Mouse (Mus musculus): ENCODE results near the gene Cmah. TPM values are rescaled to one million over a fixed set of nuclear protein-coding genes. Genes with fewer than 3 reads are reported as not detected.
A peak's percentile ranks its signal among the peaks of the same experiment; 100 is the strongest.

Cmah gene
- total and polyA plus RNA-seq, 3 experiments, result 1.4 to 2.2 TPM; not detected in 1

GRCm38 (mm10) chr13:24418814-24419213, 91.6 kb downstream of the Cmah start:
- no peaks in the 10 kb centered on the region for H3K27me3 ChIP-seq (ENCODE audit: control insufficient read depth in 1 of 2, insufficient read depth in 2 of 2, low read length in 2 of 2)
- DNase-seq (ENCODE audit: low read depth, low spot score), result peak; percentile 38

GRCm38 (mm10) chr13:24419560-24420250, 92.5 kb downstream of the Cmah start:
- Histone ChIP-seq H3K36me3 (ENCODE audit: control insufficient read depth in 1 of 2, insufficient read depth in 2 of 2, low read length in 2 of 2) (peaks cover 0 to 22% of the 10 kb centered on the region in 2 experiments; a peak in 2 of 4 replicates), H3K9ac (ENCODE audit: control insufficient read depth, low read depth, low read length, poor library complexity, severe bottlenecking) (no peak overlapping the region), H3K27me3 (ENCODE audit: control insufficient read depth in 1 of 2, insufficient read depth in 2 of 2, low read length in 2 of 2) (peaks cover 0 to 3% of the 10 kb centered on the region in 2 experiments; a peak in 1 of 4 replicates), H3K9me3 (replicated peaks; ENCODE audit: insufficient read depth, low read length) (no peaks in the 10 kb centered on the region), H3K4me1 (ENCODE audit: control insufficient read depth in 1 of 2, insufficient read depth in 2 of 2, low read length in 2 of 2) (peaks cover 4 to 23% of the 10 kb centered on the region in 2 experiments; a peak in 3 of 4 replicates), H3K27ac (ENCODE audit: control insufficient read depth, low read depth, low read length) (no peak overlapping the region), H3K79me2 (ENCODE audit: control insufficient read depth, insufficient read depth, low read length, poor library complexity) (no peaks in the 10 kb centered on the region), H3K4me3 (ENCODE audit: control insufficient read depth in 1 of 2, insufficient read depth in 1 of 2, low read depth in 2 of 2, low read length in 2 of 2) (peak overlapping the region; percentile 8 to 9; a peak in 2 of 4 replicates)
- TF ChIP-seq MYB (IDR thresholded peaks at IDR 0.05; ENCODE audit: low read depth, low read length) (peak; percentile 81), MEF2A (IDR thresholded peaks at IDR 0.05; ENCODE audit: extremely low read depth, insufficient replicate concordance, low read depth, low read length, poor library complexity, severe bottlenecking) (peak; percentile 79), TCF12 (IDR thresholded peaks at IDR 0.05; ENCODE audit: low read depth, low read length) (peak; percentile 87), MAX (IDR thresholded peaks at IDR 0.05; ENCODE audit: low read length) (0 out of 2 replicates have a peak, but pooled peaks have one; percentile 38), POLR2A (IDR thresholded peaks at IDR 0.05; ENCODE audit: control insufficient read depth in 1 of 2, insufficient read depth in 1 of 2, low read depth in 1 of 2, low read length in 2 of 2, poor library complexity in 1 of 2) (no peak), BHLHE40 (IDR thresholded peaks at IDR 0.05; ENCODE audit: borderline replicate concordance, low read depth, low read length) (peak; percentile 59; the same call in 1 of the 2 replicates), RCOR1 (IDR thresholded peaks at IDR 0.05; ENCODE audit: low read depth, low read length) (peak; percentile 96), POLR2AphosphoS5 (IDR thresholded peaks at IDR 0.05; ENCODE audit: borderline replicate concordance, low read depth, low read length) (no peak), ZC3H11A (IDR thresholded peaks at IDR 0.05; ENCODE audit: low read depth, low read length) (0 out of 2 replicates have a peak, but pooled peaks have one; percentile 3), EP300 (IDR thresholded peaks at IDR 0.05; ENCODE audit: low read depth in 1 of 2, low read length in 2 of 2) (peak; percentile 82 to 89), ELF1 (IDR thresholded peaks at IDR 0.05; ENCODE audit: low read depth, low read length) (no peak), MAFK (IDR thresholded peaks at IDR 0.05; ENCODE audit: borderline replicate concordance, low read depth, low read length) (peak; percentile 80), GABPA (IDR thresholded peaks at IDR 0.05; ENCODE audit: low read depth, low read length) (no peak), SMC3 (IDR thresholded peaks at IDR 0.05; ENCODE audit: low read depth, low read length) (0 out of 2 replicates have a peak, but pooled peaks have one; percentile 4), MYC (IDR thresholded peaks at IDR 0.05; ENCODE audit: low read depth, low read length) (0 out of 2 replicates have a peak, but pooled peaks have one; percentile 33), TAL1 (IDR thresholded peaks at IDR 0.05; ENCODE audit: low read length) (peak; percentile 66), ETS1 (IDR thresholded peaks at IDR 0.05; ENCODE audit: low read depth, low read length) (peak; percentile 76), TBP (IDR thresholded peaks at IDR 0.05; ENCODE audit: low read depth, low read length) (0 out of 2 replicates have a peak, but pooled peaks have one; percentile 29), GATA1 (IDR thresholded peaks at IDR 0.05; ENCODE audit: low read depth, low read length) (peak; percentile 80), CHD1 (IDR thresholded peaks at IDR 0.05; ENCODE audit: low read depth, low read length) (no peak), ZNF384 (IDR thresholded peaks at IDR 0.05; ENCODE audit: low read depth, low read length) (peak; percentile 24; the same call in 1 of the 2 replicates), E2F4 (IDR thresholded peaks at IDR 0.05; ENCODE audit: borderline replicate concordance, low read depth, low read length) (no peak), SIN3A (IDR thresholded peaks at IDR 0.05; ENCODE audit: low read length) (0 out of 2 replicates have a peak, but pooled peaks have one; percentile 44), CHD2 (IDR thresholded peaks at IDR 0.05; ENCODE audit: low read length) (0 out of 2 replicates have a peak, but pooled peaks have one; percentile 30), HCFC1 (IDR thresholded peaks at IDR 0.05; ENCODE audit: low read depth, low read length) (no peak), POLR2AphosphoS2 (IDR thresholded peaks at IDR 0.05; ENCODE audit: low read length) (no peak)
- peak; percentile 86 for DNase-seq (ENCODE audit: low read depth, low spot score)

More at GRCm38 (mm10) chr13:24418814-24419213, 91.6 kb downstream of the Cmah start:
- H3K9ac ChIP-seq (ENCODE audit: control insufficient read depth, low read depth, low read length, poor library complexity, severe bottlenecking), result no peak overlapping the region
- peaks cover 4 to 29% of the 10 kb centered on the region in 2 experiments; a peak in 3 of 4 replicates for H3K4me1 ChIP-seq (ENCODE audit: control insufficient read depth in 1 of 2, insufficient read depth in 2 of 2, low read length in 2 of 2)
- no peak for TF ChIP-seq TAL1 (IDR thresholded peaks at IDR 0.05; ENCODE audit: low read length)
- no peak for TF ChIP-seq ETS1 (IDR thresholded peaks at IDR 0.05; ENCODE audit: low read depth, low read length)
- no peak for TF ChIP-seq USF2 (IDR thresholded peaks at IDR 0.05; ENCODE audit: borderline replicate concordance in 1 of 2, insufficient read depth in 1 of 2, low read depth in 1 of 2, low read length in 2 of 2)
- TF ChIP-seq JUND (IDR thresholded peaks at IDR 0.05; ENCODE audit: low read depth, low read length), result no peak
- no peak for TF ChIP-seq SIN3A (IDR thresholded peaks at IDR 0.05; ENCODE audit: low read length)
- TF ChIP-seq MAX (IDR thresholded peaks at IDR 0.05; ENCODE audit: low read length), result no peak
- TF ChIP-seq ZC3H11A (IDR thresholded peaks at IDR 0.05; ENCODE audit: low read depth, low read length), result no peak
- no peak for TF ChIP-seq KAT2A (conservative IDR thresholded peaks at IDR 0.05; ENCODE audit: low read depth, low read length)
- TF ChIP-seq USF1 (IDR thresholded peaks at IDR 0.05; ENCODE audit: low read depth, low read length), result no peak
- TF ChIP-seq CHD1 (IDR thresholded peaks at IDR 0.05; ENCODE audit: low read depth, low read length), result no peak
- no peak for TF ChIP-seq GABPA (IDR thresholded peaks at IDR 0.05; ENCODE audit: low read depth, low read length)
- no peak for TF ChIP-seq MYC (IDR thresholded peaks at IDR 0.05; ENCODE audit: low read depth, low read length)
- no peak for TF ChIP-seq CHD2 (IDR thresholded peaks at IDR 0.05; ENCODE audit: low read length)
- peaks cover 0 to 28% of the 10 kb centered on the region in 2 experiments; a peak in 2 of 4 replicates for H3K36me3 ChIP-seq (ENCODE audit: control insufficient read depth in 1 of 2, insufficient read depth in 2 of 2, low read length in 2 of 2)
- no peak overlapping the region for H3K4me3 ChIP-seq (ENCODE audit: control insufficient read depth in 1 of 2, insufficient read depth in 1 of 2, low read depth in 2 of 2, low read length in 2 of 2)
- no peaks in the 10 kb centered on the region for H3K79me2 ChIP-seq (ENCODE audit: control insufficient read depth, insufficient read depth, low read length, poor library complexity)
- H3K9me3 ChIP-seq (replicated peaks; ENCODE audit: insufficient read depth, low read length), result no peaks in the 10 kb centered on the region
- no peak overlapping the region for H3K27ac ChIP-seq (ENCODE audit: control insufficient read depth, low read depth, low read length)
